Mouse (Mus musculus) liver, adult 2 months (tissue): ENCODE measurements around the gene Fndc3b.

Experiments
- CTCF ChIP-seq: fragments of 200-500 bp; IDR thresholded peaks from 2 replicates; pipeline ENCODE4 v1.5.1; 2011; ENCODE audit warnings: low read depth, low read length, control low read depth
- POLR2A ChIP-seq: fragments of 200-500 bp; IDR thresholded peaks from 2 replicates; pipeline ENCODE4 v1.6.1; 2011; ENCODE audit warnings: low read length, control low read depth; ENCODE audit not compliant: insufficient read depth; ENCODE audit errors: extremely low read depth

DNA sequence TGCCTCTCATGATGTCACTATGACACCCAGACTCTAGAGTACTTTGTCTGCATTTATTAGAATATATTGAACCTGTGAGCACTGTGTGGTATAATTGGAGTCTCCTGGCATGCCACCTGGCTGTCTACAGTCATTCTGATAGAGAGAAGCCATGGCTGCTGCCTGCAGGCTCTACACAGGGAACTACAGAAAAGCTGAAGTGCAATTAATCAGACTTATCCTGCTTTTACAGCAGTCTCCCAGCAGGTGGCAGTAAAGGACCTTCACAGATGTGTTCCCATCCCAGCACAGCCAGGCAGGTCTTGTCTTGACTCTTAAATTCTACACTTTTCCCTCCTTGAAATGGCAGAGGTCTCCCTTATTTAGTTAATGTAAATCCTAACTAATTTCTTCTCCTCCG is 250.1 kb downstream of the Fndc3b start:
- TF ChIP-seq CTCF (peak; percentile 70), POLR2A (no peak)
